Mouse (Mus musculus) adrenal gland, adult 2 months (tissue): ENCODE data around the gene Pkm. TPM values are rescaled to one million over a fixed set of nuclear protein-coding genes. Genes with fewer than 3 reads are reported as not detected.

Experiments used
- DNase-seq: peaks from one replicate; pipeline ENCODE4 v3.0.0; 2021
- polyA plus RNA-seq: library from polyadenylated mRNA; depleted of rRNA; stranded (reverse); fragments of >200 nt; gene quantifications from 2 replicates; pipeline ENCODE4 v1.2.3, GENCODE M21; 2012
- total RNA-seq, 2 experiments: library from RNA; stranded (reverse); gene quantifications; 2 replicates each; pipeline ENCODE4 v1.2.3; 2021

Pkm gene
- total and polyA plus RNA-seq, 3 experiments, result 766 to 1,274 (median 872) TPM

DNA sequence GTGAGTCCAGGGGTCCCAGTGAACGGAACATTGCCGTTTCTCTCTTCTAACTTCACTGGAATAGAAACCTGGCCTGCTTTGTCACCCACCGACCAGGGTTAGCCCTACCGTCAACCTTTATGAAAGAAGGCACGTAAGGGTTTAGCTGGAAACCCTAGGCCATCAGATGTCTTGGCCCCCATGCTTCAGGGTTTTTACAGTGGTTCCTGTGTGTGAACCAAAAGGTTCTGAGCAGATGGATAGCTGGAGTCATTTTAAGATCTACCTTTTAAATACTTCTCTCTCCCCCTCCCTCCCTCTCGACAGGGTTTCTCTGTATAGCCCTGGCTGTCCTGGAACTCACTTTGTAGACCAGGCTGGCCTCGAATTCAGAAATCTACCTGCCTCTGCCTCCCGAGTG lies 9.8 kb downstream of the Pkm start:
- DNase-seq, result no peak

DNA sequence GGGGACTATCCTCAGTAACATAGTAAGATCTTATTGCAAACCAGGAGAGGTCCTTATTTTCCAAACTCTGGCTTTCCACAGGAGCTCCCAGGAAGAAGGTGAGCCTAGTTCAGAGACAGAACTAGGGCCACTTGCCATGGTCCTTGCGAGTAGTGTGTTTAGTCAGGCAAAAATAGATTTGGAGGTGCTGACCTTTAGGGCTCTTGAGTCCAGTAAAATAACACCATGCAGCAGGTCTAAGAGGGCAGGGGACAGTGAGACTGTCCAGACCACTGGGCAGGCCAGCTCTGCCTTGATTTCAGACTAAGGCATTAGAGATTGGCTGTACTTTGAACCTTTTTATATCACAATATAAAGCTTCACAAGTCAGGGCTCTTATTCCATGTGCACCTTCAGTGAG lies 10.6 kb downstream of the Pkm start:
- DNase-seq, result no peak

DNA sequence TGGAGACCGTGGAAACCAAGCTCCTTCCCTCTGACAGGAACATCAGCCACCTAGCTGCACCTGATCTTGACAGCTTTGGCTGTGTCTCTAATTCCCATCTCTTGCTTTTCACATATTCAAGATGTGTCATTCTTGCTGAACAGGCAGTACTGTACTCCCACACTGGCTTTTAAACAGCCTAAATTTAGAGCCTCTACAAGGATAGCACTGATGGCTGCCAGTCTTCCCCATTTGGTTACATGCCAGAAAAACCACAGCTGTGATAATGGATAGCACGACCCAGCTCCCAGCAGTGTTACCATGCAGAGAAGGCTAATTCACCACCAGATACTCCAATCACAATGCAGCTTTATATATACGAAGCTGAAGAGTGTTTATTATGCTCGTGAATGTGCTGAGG lies 11.1 kb downstream of the Pkm start:
- no peak for DNase-seq

- no peak for DNase-seq
Measured at GRCm38 (mm10) chr9:59667904-59668303, 11.7 kb downstream of the Pkm start.

GRCm38 (mm10) chr9:59668473-59668872 lies 12.3 kb downstream of the Pkm start:
- DNase-seq, result no peak

- no peak for DNase-seq
Measured at GRCm38 (mm10) chr9:59669172-59669571, 13.0 kb downstream of the Pkm start.

GRCm38 (mm10) chr9:59672195-59672894 lies 16.2 kb downstream of the Pkm start:
- no peak for DNase-seq

- no peak for DNase-seq
Measured at GRCm38 (mm10) chr9:59673427-59673826, 17.3 kb downstream of the Pkm start.

DNA sequence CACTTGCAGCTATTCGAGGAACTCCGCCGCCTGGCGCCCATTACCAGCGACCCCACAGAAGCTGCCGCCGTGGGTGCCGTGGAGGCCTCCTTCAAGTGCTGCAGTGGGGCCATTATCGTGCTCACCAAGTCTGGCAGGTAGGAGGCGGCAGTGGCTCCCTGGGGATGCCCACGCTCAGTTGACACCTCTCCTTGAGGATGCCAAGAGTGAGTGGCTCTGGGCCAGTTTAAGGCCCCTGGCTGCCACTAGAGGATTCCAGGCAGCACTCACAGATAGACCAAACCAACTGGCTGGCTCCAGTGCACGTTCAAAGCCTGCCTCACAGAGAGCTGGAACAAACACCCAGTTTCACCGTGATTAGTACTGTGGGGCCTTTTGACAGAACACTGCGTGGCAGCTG lies 19.4 kb downstream of the Pkm start:
- no peak for DNase-seq

GRCm38 (mm10) chr9:59678313-59678712 lies 22.1 kb downstream of the Pkm start:
- no peak for DNase-seq

DNA sequence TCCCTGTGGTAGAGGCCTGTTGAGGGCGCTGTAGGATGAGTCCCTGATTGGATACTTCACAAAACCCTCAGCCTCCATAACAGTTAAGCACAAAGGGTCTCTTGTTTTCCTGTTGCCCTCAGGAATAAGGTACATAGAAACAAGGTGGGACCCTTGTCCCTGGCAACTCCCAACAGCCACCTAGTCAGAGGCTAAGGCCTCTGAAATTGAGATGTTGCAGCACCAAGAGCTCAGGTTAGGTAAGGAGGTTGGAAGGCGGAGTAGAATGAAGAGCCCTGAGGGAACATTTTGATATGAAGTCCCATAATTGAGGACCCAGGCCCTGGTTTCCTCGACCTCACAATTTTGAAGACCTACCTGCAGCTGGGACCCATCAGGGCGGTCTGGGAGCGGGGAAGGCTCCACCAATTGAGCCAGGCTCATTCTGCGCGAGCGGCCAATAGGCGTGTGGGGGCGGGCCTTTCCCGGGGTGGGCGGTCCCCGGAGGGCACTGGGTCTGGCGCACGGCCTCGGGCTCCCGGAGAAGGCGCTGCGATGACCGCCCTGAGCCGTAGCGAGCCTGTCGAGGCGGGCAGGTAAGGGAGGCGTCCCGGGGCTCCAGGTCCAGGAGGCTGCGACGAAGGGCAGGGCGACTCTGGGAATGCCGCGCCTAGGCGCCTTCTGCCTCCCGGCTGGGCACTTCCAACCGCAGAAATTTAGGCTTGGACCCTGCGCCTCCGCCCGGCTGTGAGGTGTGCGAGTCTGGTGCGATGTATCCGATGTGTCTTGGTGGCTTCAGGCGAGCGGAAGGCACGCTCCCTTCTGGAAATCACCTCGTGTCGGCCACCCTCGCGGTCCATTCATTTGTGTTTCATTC lies 23.7 kb downstream of the Pkm start, which contains the start of gene Gramd2:
Gene Gramd2 (plus strand): TSS at position 467 of the 856 bp plus-strand sequence.
- DNase-seq, result peak; percentile 91

DNA sequence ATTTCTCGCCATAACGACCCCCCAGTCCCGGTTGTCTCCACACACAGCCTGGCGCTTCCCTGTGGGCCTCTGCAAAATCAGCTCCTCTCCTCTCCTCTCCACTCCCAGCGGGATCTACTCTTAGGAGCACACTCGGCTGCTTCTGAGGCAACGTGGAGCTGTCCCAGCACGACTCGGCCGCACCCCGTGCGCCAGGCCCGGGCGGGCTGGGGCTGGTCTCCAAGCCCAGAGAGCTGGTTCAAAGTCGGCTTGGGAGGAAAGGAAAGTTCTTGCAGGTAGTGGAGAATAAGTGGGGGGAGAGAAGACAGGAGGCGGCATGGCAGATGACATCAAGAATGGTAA lies 24.3 kb downstream of the Pkm start:
- no peak for DNase-seq

DNA sequence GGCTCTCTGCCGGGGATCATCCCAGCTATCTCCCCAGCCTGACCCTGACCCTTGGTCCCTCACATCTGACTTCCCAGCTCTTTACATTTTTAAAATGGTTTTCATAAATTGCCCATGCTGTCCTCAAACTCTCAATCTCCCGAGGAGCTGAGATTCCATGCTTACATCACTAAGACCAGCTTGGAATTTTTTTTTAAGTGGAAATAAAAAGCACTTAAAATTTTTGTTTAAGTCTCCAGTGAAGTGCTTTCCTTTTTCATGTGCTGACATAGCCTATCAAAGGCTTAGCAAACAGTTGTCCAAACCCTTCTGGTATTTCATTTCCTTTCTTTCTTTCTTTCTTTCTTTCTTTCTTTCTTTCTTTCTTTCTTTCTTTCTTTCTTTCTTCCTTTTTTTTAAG lies 27.9 kb downstream of the Pkm start:
- DNase-seq, result no peak

DNA sequence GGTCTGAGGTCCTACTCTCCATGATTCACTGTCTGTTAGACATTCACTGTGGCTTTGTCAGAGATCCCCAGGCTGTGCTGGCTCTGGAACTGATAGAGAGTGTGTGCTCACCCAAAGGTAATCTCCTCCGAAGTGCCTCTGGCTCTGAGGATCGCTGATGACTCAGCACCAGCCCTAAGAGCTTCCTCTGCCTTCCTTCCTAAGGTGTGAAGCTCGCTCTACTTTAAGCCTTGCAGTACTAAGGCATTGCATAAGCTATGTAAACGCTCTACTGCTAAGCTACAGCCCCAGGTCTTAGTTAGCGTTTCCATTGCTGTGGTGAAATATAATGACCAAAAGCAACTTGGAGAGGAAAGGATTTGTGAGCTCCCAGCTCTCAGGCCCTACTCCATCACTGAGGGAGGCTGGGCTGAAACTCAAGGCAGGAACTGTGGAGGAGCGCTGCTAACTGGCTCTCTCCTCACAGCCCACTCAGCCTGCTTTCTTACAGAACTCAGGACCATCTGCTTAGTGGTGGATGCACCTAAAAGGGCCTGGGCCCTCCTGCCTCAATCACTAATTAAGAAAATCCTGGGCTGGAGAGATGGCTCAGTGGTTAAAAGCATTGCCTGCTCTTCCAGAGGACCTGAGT lies 31.4 kb downstream of the Pkm start:
- DNase-seq, result no peak

DNA sequence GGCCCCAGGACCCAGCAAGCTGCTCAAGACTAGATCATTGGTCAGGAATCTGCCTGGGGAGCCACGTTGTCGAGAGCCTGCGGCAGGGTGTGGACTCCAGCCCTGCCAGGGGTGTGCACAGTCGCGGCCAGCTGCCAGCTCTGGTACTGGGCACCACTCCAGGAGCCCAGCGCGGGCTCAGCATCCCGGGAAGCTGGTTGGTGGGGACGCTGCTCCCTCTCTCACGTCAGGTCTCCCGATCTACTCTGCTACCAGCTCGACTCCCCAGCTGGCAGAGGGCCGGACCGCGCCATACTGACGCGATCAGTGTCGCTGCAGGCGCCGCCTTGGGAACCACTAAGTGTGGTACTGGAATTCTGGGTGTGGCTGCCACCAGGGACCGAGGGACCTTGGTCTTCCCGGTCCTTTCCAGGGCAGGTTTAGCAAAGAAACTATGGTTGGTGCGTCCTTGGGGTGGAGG lies 35.5 kb downstream of the Pkm start:
- peak; percentile 89 for DNase-seq

DNA sequence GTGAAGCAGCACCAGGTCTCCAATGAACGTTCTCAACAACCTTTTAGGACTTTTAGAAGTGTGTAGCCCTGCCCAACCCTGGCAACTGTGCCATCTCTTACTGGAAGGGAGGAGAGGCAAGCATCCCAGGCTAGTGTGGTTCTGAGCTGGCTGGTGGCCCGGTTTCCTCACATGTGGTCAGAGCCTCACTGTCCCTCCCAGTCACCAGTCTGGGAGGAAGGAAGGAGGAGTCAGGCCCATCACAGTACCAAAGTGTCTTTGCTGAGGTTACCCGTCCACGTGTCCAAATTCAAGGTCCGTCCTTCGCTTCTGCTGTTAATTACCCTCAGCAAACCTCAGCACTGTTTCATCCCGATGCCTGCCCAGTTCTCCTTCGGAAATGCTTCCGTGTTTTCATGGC lies 36.0 kb downstream of the Pkm start:
- DNase-seq, result peak; percentile 58

- no peak for DNase-seq
Measured at GRCm38 (mm10) chr9:59694571-59695450, 38.6 kb downstream of the Pkm start.

DNA sequence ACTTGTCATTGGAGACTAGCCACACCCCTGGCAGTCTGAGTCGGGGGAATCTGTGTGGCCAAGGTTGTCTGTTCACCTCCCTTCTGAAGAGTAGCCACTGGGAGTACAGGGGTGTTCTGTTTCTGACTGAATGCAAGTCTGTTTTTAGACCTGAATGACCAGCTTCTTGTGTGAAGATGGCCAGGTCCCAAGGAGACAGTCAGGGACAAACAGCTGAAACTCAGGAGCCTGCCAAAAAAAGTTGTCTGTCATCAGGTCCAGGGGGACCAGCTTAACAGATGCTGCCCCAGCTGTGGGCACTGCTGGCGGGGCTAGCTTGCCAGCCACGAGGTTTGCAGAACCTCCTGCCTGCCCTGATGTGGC lies 39.3 kb downstream of the Pkm start:
- DNase-seq, result no peak

GRCm38 (mm10) chr9:59696381-59696780 lies 40.2 kb downstream of the Pkm start:
- DNase-seq, result no peak

GRCm38 (mm10) chr9:59701094-59701493 lies 44.9 kb downstream of the Pkm start:
- no peak for DNase-seq

DNA sequence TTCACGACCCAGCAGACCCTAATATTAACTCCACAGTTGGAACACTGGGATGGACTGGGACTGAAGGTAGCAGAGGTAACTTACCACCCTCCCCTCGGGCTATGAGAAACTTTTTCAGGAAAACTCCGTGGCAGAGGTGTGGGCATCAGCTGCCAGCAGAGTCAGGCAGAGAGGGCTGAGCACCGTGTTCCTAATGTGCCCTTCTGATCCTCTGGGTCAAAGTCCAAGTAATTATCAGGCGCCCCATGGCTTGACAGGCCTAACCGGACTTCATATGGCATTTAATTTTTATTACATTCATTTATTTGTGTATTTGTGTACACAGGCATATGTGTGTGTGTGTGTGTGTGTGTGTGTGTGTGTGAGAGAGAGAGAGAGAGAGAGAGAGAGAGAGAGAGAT lies 46.9 kb downstream of the Pkm start:
- DNase-seq, result no peak
